Mouse (Mus musculus) neural tube, embryonic 13.5 days (tissue): ENCODE results near the gene Tex38. TPM values are rescaled to one million over a fixed set of nuclear protein-coding genes. Genes with fewer than 3 reads are reported as not detected.

ENCODE experiments used
- ATAC-seq: fragments of 200-750 bp; cut with Nextera tagmentation; 2 replicates; pipeline ENCODE4 v1.8.0; 2017; ENCODE audit warnings: low read depth, mild to moderate bottlenecking, moderate TSS enrichment, moderate library complexity
- H3K27ac ChIP-seq: fragments of 300-500 bp; sonication (generic); replicated peaks from 2 replicates; pipeline ENCODE4 v1.5.1; 2015; ENCODE audit warnings: moderate library complexity, mild to moderate bottlenecking, inconsistent platforms
- H3K27me3 ChIP-seq: fragments of 300-500 bp; sonication (generic); 2 replicates; pipeline ENCODE4 v1.6.1; 2015; ENCODE audit warnings: mild to moderate bottlenecking, inconsistent platforms
- H3K36me3 ChIP-seq: fragments of 300-500 bp; sonication (generic); 2 replicates; pipeline ENCODE4 v1.6.1; 2015; ENCODE audit warnings: mild to moderate bottlenecking, inconsistent platforms
- H3K4me1 ChIP-seq: fragments of 300-500 bp; sonication (generic); replicated peaks from 2 replicates; pipeline ENCODE4 v1.6.1; 2015; ENCODE audit warnings: inconsistent platforms
- H3K4me2 ChIP-seq: fragments of 300-500 bp; sonication (generic); 2 replicates; pipeline ENCODE4 v1.6.1; 2015; ENCODE audit warnings: inconsistent platforms, mild to moderate bottlenecking, moderate library complexity
- H3K4me3 ChIP-seq: fragments of 300-500 bp; sonication (generic); 2 replicates; pipeline ENCODE4 v1.5.1; 2015; ENCODE audit warnings: mild to moderate bottlenecking, inconsistent platforms
- H3K9ac ChIP-seq: fragments of 300-500 bp; sonication (generic); 2 replicates; pipeline ENCODE4 v1.6.1; 2015; ENCODE audit warnings: moderate library complexity, mild to moderate bottlenecking, inconsistent platforms
- H3K9me3 ChIP-seq: fragments of 300-500 bp; sonication (generic); 2 replicates; pipeline ENCODE4 v1.6.1; 2016; ENCODE audit warnings: inconsistent platforms
- WGBS: fragments of 180-500 bp; shearing (Covaris S2); methylation state at CpG from one replicate; pipeline ENCODE4 v1.1.7; 2015; 5-methylcytosine and 5-hydroxymethylcytosine counted together
- polyA plus RNA-seq: library from polyadenylated mRNA; unstranded; fragments of >200 nt; fragmentation: Nextera tagmentation; extraction: Ambion mirVana; gene quantifications from 2 replicates; pipeline ENCODE4 v1.2.1, GENCODE M21; 2015

Gene Tex38
- polyA plus RNA-seq, 1 experiment from 2014 or later = not detected

GRCm38 (mm10) chr4:115812326-115812725 lies 31.5 kb upstream of the Tex38 start:
- H3K27me3 ChIP-seq = no peaks in the 10 kb centered on the region
- no peak overlapping the region for H3K4me2 ChIP-seq
- no peak overlapping the region for H3K9ac ChIP-seq
- H3K4me1 ChIP-seq = no peaks in the 10 kb centered on the region
- 85% methylated on average over 4 of the region's 4 CpGs for WGBS
- H3K36me3 ChIP-seq = peaks cover 29% of the 10 kb centered on the region
- H3K27ac ChIP-seq = no peak overlapping the region
- H3K9me3 ChIP-seq = no peaks in the 10 kb centered on the region
- H3K4me3 ChIP-seq = no peak overlapping the region
- ATAC-seq = no peak

DNA sequence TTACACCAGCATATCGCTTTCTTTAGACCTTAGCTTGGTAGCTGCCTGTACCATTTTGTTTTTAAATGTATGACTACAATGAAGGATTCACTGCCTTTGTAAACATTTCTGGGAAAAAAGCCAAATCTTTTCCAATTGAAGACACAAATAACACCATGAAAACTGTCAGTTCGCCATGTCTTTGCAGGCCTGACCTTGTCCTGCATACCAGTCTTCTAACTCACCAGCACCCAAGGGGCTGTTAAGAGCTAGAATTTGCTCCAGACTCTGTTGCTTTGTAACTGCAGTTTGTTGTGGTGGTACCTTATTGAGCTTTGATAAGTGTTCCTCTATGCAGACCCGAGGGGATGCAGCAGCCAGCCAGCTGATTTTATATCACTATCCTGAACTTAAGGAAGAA lies 19.2 kb upstream of the Tex38 start:
- Histone ChIP-seq H3K36me3 (peaks cover 58% of the 10 kb centered on the region), H3K9me3 (no peaks in the 10 kb centered on the region)

DNA sequence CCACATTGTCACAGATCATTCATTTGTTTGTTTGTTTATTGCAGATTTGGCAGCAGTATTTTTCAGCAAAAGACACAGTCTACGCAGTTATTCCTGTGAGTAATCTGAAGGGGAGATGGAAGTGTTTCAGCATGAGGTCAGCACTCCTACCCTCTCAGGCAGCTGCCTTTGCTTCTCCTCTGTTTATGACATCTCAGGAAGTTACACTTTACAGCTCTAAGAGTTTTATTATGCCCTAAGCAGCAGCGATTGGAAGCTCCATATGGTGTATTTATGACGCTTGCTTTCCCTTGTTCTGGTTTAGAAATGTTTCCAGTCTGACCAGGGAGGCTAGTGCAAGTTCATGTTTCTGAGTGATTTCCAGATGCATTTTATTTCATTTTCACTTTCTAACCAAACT lies 14.5 kb upstream of the Tex38 start:
- WGBS = 51% methylated on average over 3 of the region's 3 CpGs
- H3K27ac ChIP-seq = no peak overlapping the region
- no peaks in the 10 kb centered on the region for H3K4me1 ChIP-seq

More for the DNA sequence above, 19.2 kb upstream of the Tex38 start:
- H3K27me3 ChIP-seq = no peaks in the 10 kb centered on the region
- H3K27ac ChIP-seq = no peak overlapping the region
- no peak for ATAC-seq
- no peaks in the 10 kb centered on the region for H3K4me1 ChIP-seq
- H3K4me2 ChIP-seq = no peak overlapping the region
- WGBS = 63% methylated on average over 3 of the region's 3 CpGs
- no peak overlapping the region for H3K9ac ChIP-seq
- H3K4me3 ChIP-seq = no peak overlapping the region

DNA sequence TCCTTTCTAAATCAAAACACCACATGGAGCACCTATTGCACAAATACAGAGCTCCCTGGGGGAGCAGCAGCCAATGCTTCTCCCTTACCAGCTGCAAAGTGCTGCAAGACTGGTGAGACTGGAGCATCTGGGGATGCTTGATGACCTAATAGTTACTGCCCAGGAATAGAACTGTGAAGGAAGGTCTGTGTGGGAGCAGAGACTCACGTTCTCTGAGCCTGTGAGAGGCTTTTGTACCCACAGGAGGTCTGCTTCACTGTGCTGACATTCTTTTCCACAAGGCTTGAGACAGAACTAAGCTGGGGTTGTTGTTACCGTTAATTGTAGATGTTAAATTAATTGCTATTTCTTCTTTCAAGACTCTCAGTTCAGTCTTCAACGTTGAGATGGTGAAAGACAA lies 10.0 kb upstream of the Tex38 start:
- no peaks in the 10 kb centered on the region for H3K9me3 ChIP-seq
- no peak overlapping the region for H3K27ac ChIP-seq
- no peaks in the 10 kb centered on the region for H3K27me3 ChIP-seq
- no peak overlapping the region for H3K4me3 ChIP-seq
- peaks cover 52% of the 10 kb centered on the region for H3K36me3 ChIP-seq
- H3K4me1 ChIP-seq = peaks cover 8% of the 10 kb centered on the region
- H3K4me2 ChIP-seq = no peak overlapping the region
- ATAC-seq = no peak
- H3K9ac ChIP-seq = no peak overlapping the region
- 64% methylated on average over 3 of the region's 3 CpGs for WGBS

More for the DNA sequence above, 14.5 kb upstream of the Tex38 start:
- Histone ChIP-seq H3K9me3 (no peaks in the 10 kb centered on the region), H3K4me3 (no peak overlapping the region), H3K27me3 (no peaks in the 10 kb centered on the region), H3K9ac (no peak overlapping the region), H3K36me3 (peaks cover 72% of the 10 kb centered on the region), H3K4me2 (no peak overlapping the region)
- ATAC-seq = no peak

DNA sequence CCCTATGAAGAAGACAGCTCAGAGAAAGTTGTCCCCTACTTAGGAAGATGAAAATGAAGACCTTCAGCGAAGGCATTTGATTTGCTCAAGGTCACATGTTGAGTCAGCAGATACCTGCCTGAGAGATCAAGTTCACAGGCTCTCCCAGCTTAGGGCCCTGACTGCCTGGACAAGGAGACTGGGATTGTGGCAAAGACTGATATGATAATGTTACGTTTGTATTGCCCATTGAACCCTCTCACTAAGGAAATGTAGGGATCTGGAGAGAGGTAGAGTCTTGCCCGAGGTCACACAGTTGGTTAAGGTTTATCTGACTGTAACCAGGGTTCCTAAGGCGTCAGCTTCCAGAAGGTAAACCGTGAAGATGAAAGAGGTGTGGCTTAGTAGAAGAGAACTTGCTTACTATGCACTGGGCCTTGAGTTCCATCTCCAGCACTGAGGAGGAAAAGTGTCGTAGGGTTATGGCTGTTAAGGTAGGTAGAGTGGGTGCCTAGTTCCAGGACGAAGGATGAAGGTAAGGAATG lies 4.8 kb upstream of the Tex38 start:
- H3K9me3 ChIP-seq = no peaks in the 10 kb centered on the region
- ATAC-seq = 0 out of 2 replicates have a peak, but pooled peaks have one; percentile 25
- peaks cover 19% of the 10 kb centered on the region for H3K36me3 ChIP-seq
- H3K4me3 ChIP-seq = peak overlapping the region; percentile 72
- H3K27ac ChIP-seq = 0 out of 2 replicates have a peak overlapping the region, but pooled peaks have one; percentile 52
- peak overlapping the region; percentile 71 for H3K4me2 ChIP-seq
- 61% methylated on average over 7 of the region's 7 CpGs for WGBS
- H3K9ac ChIP-seq = peak overlapping the region; percentile 83
- H3K4me1 ChIP-seq = peaks cover 19% of the 10 kb centered on the region
- H3K27me3 ChIP-seq = no peaks in the 10 kb centered on the region

- no peaks in the 10 kb centered on the region for H3K27me3 ChIP-seq
- H3K4me1 ChIP-seq = peaks cover 19% of the 10 kb centered on the region
- ATAC-seq = peak; percentile 93
- H3K9ac ChIP-seq = peak within 1 kb of the TSS; percentile 83
- peak within 1 kb of the TSS; percentile 72 for H3K4me3 ChIP-seq
- peaks cover 13% of the 10 kb centered on the region for H3K36me3 ChIP-seq
- WGBS = under 1% methylated on average over 67 of the region's 69 CpGs
- H3K9me3 ChIP-seq = no peaks in the 10 kb centered on the region
- H3K27ac ChIP-seq = peak within 1 kb of the TSS; percentile 52; the same call in 1 of the 2 replicates
- peak within 1 kb of the TSS; percentile 71 for H3K4me2 ChIP-seq
Measured at GRCm38 (mm10) chr4:115784769-115785510, 4.1 kb upstream of the Tex38 start, which contains the start of gene Atpaf1. Gene Atpaf1, plus strand, starts transcription at chr4:115784812.

GRCm38 (mm10) chr4:115782026-115782805 lies 1.4 kb upstream of the Tex38 start:
- Histone ChIP-seq H3K9ac (no peak overlapping the region), H3K27ac (no peak overlapping the region), H3K4me1 (peaks cover 19% of the 10 kb centered on the region), H3K9me3 (no peaks in the 10 kb centered on the region), H3K4me2 (no peak overlapping the region), H3K4me3 (no peak overlapping the region), H3K36me3 (peaks cover 12% of the 10 kb centered on the region), H3K27me3 (no peaks in the 10 kb centered on the region)
- ATAC-seq = no peak
- 86% methylated on average over 5 of the region's 5 CpGs for WGBS

- WGBS = 41% methylated on average over 6 of the region's 6 CpGs
- Histone ChIP-seq H3K9ac (no peak overlapping the region), H3K27me3 (no peaks in the 10 kb centered on the region), H3K27ac (no peak overlapping the region), H3K4me3 (no peak overlapping the region), H3K36me3 (peaks cover 17% of the 10 kb centered on the region), H3K4me1 (peaks cover 5% of the 10 kb centered on the region), H3K4me2 (no peak overlapping the region), H3K9me3 (no peaks in the 10 kb centered on the region)
- ATAC-seq = no peak
Measured at GRCm38 (mm10) chr4:115780269-115780668, 549 bp downstream of the Tex38 start.

GRCm38 (mm10) chr4:115777627-115778026 lies 3.2 kb downstream of the Tex38 start:
- no peaks in the 10 kb centered on the region for H3K9me3 ChIP-seq
- H3K36me3 ChIP-seq = peaks cover 39% of the 10 kb centered on the region
- H3K4me1 ChIP-seq = no peaks in the 10 kb centered on the region
- no peak overlapping the region for H3K27ac ChIP-seq
- H3K4me3 ChIP-seq = no peak overlapping the region
- no peaks in the 10 kb centered on the region for H3K27me3 ChIP-seq
- no peak overlapping the region for H3K9ac ChIP-seq
- no peak for ATAC-seq
- 88% methylated on average over 2 of the region's 2 CpGs for WGBS
- H3K4me2 ChIP-seq = no peak overlapping the region

GRCm38 (mm10) chr4:115775056-115775455 lies 5.8 kb downstream of the Tex38 start:
- Histone ChIP-seq H3K4me1 (no peaks in the 10 kb centered on the region), H3K9ac (no peak overlapping the region), H3K27me3 (no peaks in the 10 kb centered on the region), H3K27ac (no peak overlapping the region), H3K36me3 (peaks cover 52% of the 10 kb centered on the region), H3K4me3 (no peak overlapping the region), H3K4me2 (no peak overlapping the region), H3K9me3 (no peaks in the 10 kb centered on the region)
- no peak for ATAC-seq
- 88% methylated on average over 6 of the region's 6 CpGs for WGBS

- Histone ChIP-seq H3K4me1 (peaks cover 8% of the 10 kb centered on the region), H3K9me3 (no peaks in the 10 kb centered on the region), H3K36me3 (peaks cover 72% of the 10 kb centered on the region), H3K27me3 (no peaks in the 10 kb centered on the region), H3K4me3 (no peak overlapping the region), H3K27ac (no peak overlapping the region), H3K4me2 (no peak overlapping the region), H3K9ac (no peak overlapping the region)
- ATAC-seq = peak; percentile 40; the same call in 1 of the 2 replicates
- WGBS = 13% methylated on average over 11 of the region's 11 CpGs
Measured at GRCm38 (mm10) chr4:115767647-115768467, 13.0 kb downstream of the Tex38 start.
